In genomic region chr4:114583546-114584144, GRCm38 (mm10) we compare ENCODE assay signal across 15 mouse cellular contexts.
DNase-seq lines count a peak whose midpoint lies in the region; ATAC-seq lines count a peak whose summit lies in the region.
"Had no signal": no experiment of that assay in that cellular context is flagged by ENCODE, and none has a peak within 500 bp of the region (broad histone marks: within the 10 kb centered on the region; RNA-seq: fewer than 3 reads in every experiment).

No protein-coding gene starts in this region.

- peaks cover 10% of the 10 kb centered on the region for H3K4me1 ChIP-seq in limb, embryonic 12.5 days (replicated peaks)
- peaks cover 8% of the 10 kb centered on the region for H3K4me1 ChIP-seq in limb, embryonic 10.5 days
- peaks cover 12% of the 10 kb centered on the region for H3K4me1 ChIP-seq in neural tube, embryonic 12.5 days
- H3K4me1 ChIP-seq in neural tube, embryonic 15.5 days = peaks cover 6% of the 10 kb centered on the region; the same call in 1 of the 2 replicates
- peaks cover under 1% of the 10 kb centered on the region; the same call in 1 of the 2 replicates for H3K4me1 ChIP-seq in intestine, embryonic 16.5 days (ENCODE audit: control insufficient read depth, insufficient read depth, low read length)
- H3K4me1 ChIP-seq: liver, embryonic 12.5 days had no signal

- H3K4me2 ChIP-seq in limb, embryonic 12.5 days = no peak overlapping the region
- H3K4me2 ChIP-seq in neural tube, embryonic 12.5 days (replicated peaks) = no peak overlapping the region
- H3K4me2 ChIP-seq in neural tube, embryonic 15.5 days = no peak overlapping the region
- H3K4me2 ChIP-seq in intestine, embryonic 16.5 days (ENCODE audit: low read depth, low read length) = no peak overlapping the region
- H3K4me2 ChIP-seq: heart, embryonic 13.5 days; liver, embryonic 12.5 days had no signal

- H3K36me3 ChIP-seq in limb, embryonic 12.5 days = no peaks in the 10 kb centered on the region
- no peaks in the 10 kb centered on the region for H3K36me3 ChIP-seq in limb, embryonic 10.5 days
- no peaks in the 10 kb centered on the region for H3K36me3 ChIP-seq in neural tube, embryonic 12.5 days
- H3K36me3 ChIP-seq in neural tube, embryonic 15.5 days = no peaks in the 10 kb centered on the region
- H3K36me3 ChIP-seq in intestine, embryonic 16.5 days (ENCODE audit: control insufficient read depth, insufficient read depth, low read length) = no peaks in the 10 kb centered on the region
- H3K36me3 ChIP-seq: heart, embryonic 13.5 days; liver, embryonic 12.5 days had no signal

- no peak overlapping the region for H3K27ac ChIP-seq in limb, embryonic 12.5 days
- no peak overlapping the region for H3K27ac ChIP-seq in limb, embryonic 10.5 days
- no peak overlapping the region for H3K27ac ChIP-seq in neural tube, embryonic 12.5 days
- H3K27ac ChIP-seq in neural tube, embryonic 15.5 days (replicated peaks) = no peak overlapping the region
- H3K27ac ChIP-seq in intestine, embryonic 16.5 days (ENCODE audit: low read length) = no peak overlapping the region
- H3K27ac ChIP-seq: heart, embryonic 13.5 days; liver, embryonic 12.5 days had no signal

- 73% methylated on average over 2 of the region's 2 CpGs for WGBS in limb, embryonic 12.5 days
- 72% methylated on average over 2 of the region's 2 CpGs for WGBS in limb, embryonic 10.5 days
- WGBS in neural tube, embryonic 12.5 days = 76% methylated on average over 2 of the region's 2 CpGs
- WGBS in neural tube, embryonic 15.5 days = 65% methylated on average over 2 of the region's 2 CpGs
- WGBS in intestine, embryonic 16.5 days = 29% methylated on average over 2 of the region's 2 CpGs

- H3K4me3 ChIP-seq in limb, embryonic 12.5 days (replicated peaks) = no peak overlapping the region
- H3K4me3 ChIP-seq in limb, embryonic 10.5 days = no peak overlapping the region
- H3K4me3 ChIP-seq in neural tube, embryonic 12.5 days = no peak overlapping the region
- no peak overlapping the region for H3K4me3 ChIP-seq in neural tube, embryonic 15.5 days (replicated peaks)
- H3K4me3 ChIP-seq in intestine, embryonic 16.5 days (ENCODE audit: low read length) = no peak overlapping the region
- H3K4me3 ChIP-seq: heart, embryonic 13.5 days; liver, embryonic 12.5 days had no signal

- DNase-seq in heart, postnatal 4 days = peak; percentile 39
- no peak for DNase-seq in heart, adult 8-10 months (ENCODE audit: low spot score)
- no peak for DNase-seq in limb, embryonic 10.5 days (ENCODE audit: low spot score)
- DNase-seq in gastrocnemius, postnatal 14 days = no peak
- DNase-seq: B cell, adult 2 months; gastrocnemius, postnatal 10 days; kidney, postnatal 25 days; right cerebral cortex, postnatal 14 days; thymus, adult 2 months had no signal

- intact Hi-C loops in gastrocnemius, postnatal 14 days (cut with DNase I; ENCODE audit: low total_unique reads) = no loop called here

- no peaks in the 10 kb centered on the region for H3K9me3 ChIP-seq in limb, embryonic 12.5 days
- no peaks in the 10 kb centered on the region for H3K9me3 ChIP-seq in limb, embryonic 10.5 days (replicated peaks)
- H3K9me3 ChIP-seq in neural tube, embryonic 12.5 days = no peaks in the 10 kb centered on the region
- no peaks in the 10 kb centered on the region for H3K9me3 ChIP-seq in neural tube, embryonic 15.5 days (replicated peaks)
- H3K9me3 ChIP-seq in intestine, embryonic 16.5 days (ENCODE audit: control insufficient read depth, low read length) = no peaks in the 10 kb centered on the region
- H3K9me3 ChIP-seq: heart, embryonic 13.5 days; liver, embryonic 12.5 days had no signal

- peaks cover 66% of the 10 kb centered on the region for H3K27me3 ChIP-seq in limb, embryonic 12.5 days
- peaks cover 70% of the 10 kb centered on the region for H3K27me3 ChIP-seq in limb, embryonic 10.5 days (ENCODE audit: low read depth, poor library complexity, severe bottlenecking)
- no peaks in the 10 kb centered on the region for H3K27me3 ChIP-seq in neural tube, embryonic 12.5 days (replicated peaks)
- H3K27me3 ChIP-seq in neural tube, embryonic 15.5 days (replicated peaks) = no peaks in the 10 kb centered on the region
- H3K27me3 ChIP-seq in intestine, embryonic 16.5 days (replicated peaks; ENCODE audit: control insufficient read depth, insufficient read depth, low read length) = no peaks in the 10 kb centered on the region
- H3K27me3 ChIP-seq: liver, embryonic 12.5 days had no signal

- no peak overlapping the region for H3K9ac ChIP-seq in limb, embryonic 12.5 days (replicated peaks)
- H3K9ac ChIP-seq in neural tube, embryonic 12.5 days = no peak overlapping the region
- H3K9ac ChIP-seq in neural tube, embryonic 15.5 days (replicated peaks) = no peak overlapping the region
- H3K9ac ChIP-seq in intestine, embryonic 16.5 days (ENCODE audit: low read depth, low read length) = no peak overlapping the region
- H3K9ac ChIP-seq: heart, embryonic 13.5 days; liver, embryonic 12.5 days had no signal

- 0 out of 2 replicates have a peak, but pooled peaks have one; percentile 49 for ATAC-seq in limb, embryonic 12.5 days (ENCODE audit: insufficient number of reproducible peaks, insufficient read depth, low FRiP score, low TSS enrichment, low read depth)
- peak; percentile 54 for ATAC-seq in neural tube, embryonic 12.5 days (ENCODE audit: low FRiP score, low read depth)
- ATAC-seq in neural tube, embryonic 15.5 days (ENCODE audit: low FRiP score) = no peak; the same call in 1 of the 2 replicates
- ATAC-seq in intestine, embryonic 16.5 days = peak; percentile 44; the same call in 1 of the 2 replicates
- ATAC-seq: liver, embryonic 12.5 days had no signal
